Mouse (Mus musculus) layer of hippocampus, postnatal 10 days (tissue): ENCODE measurements at regions not wholly inside any gene's neighbourhood (a gene's known extent, or its start where the extent isn't known, plus 50 kb on each side); places are given as distances from the start of the nearest gene placed in this dataset.
A peak's percentile ranks its signal among the peaks of the same experiment; 100 is the strongest.

Experiments
- DNase-seq, 2 experiments: peaks; one replicate each; pipeline ENCODE4 v3.0.0; 2021; ENCODE audit warnings: low spot score in 2 of 2

GRCm38 (mm10) chr8:12330886-12331285 lies 52.3 kb downstream of the A230072I06Rik start:
- DNase-seq = peak in 1 of 2 experiments; percentile 43

- DNase-seq = peak in 1 of 2 experiments; percentile 23
Measured at GRCm38 (mm10) chr8:12331652-12332051, 53.0 kb downstream of the A230072I06Rik start.

- DNase-seq = no peak
Measured at GRCm38 (mm10) chr8:12334081-12334480, 55.5 kb downstream of the A230072I06Rik start.

- DNase-seq = no peak
Measured at GRCm38 (mm10) chr8:12334605-12335004, 56.0 kb downstream of the A230072I06Rik start.

- no peak for DNase-seq
Measured at GRCm38 (mm10) chr8:12339149-12339924, 55.8 kb upstream of the Sox1 start.

GRCm38 (mm10) chr8:12340946-12341345 lies 54.1 kb upstream of the Sox1 start:
- DNase-seq = no peak
